Mouse (Mus musculus): Measurements from ENCODE around the gene Exoc7.

DNA sequence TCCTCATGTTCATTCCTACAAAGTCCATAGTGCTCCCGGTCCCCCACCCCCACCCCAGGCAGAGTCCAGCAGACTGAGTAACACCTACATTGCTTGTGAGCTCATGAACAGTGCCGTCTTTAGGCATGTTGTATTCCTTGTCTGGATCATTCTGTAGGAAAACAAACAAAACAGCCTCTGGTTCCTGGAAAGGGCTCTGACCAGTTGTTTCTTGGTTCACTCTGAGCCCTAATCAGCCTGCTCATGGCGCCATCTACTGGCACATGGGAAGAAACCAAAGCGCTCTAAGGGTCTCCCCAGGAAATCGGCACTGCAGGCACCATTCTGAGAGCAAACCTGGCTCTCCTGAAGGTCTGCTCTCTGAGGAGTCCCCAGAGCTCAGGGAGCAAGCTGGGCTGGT, 12.7 kb downstream of the Exoc7 start:
- TF ChIP-seq POLR2A (IDR thresholded peaks at IDR 0.05; ENCODE audit: control insufficient read depth, low read depth, low read length) (no peak), CTCF (IDR thresholded peaks at IDR 0.05; ENCODE audit: control insufficient read depth, insufficient read depth, insufficient replicate concordance, low read depth, low read length) (peak; percentile 35; the same call in 1 of the 2 replicates)

Data from testis, adult 2 months (tissue).